Mouse (Mus musculus): Measurements from ENCODE around the gene Bicd1.

Bicd1 gene

GRCm38 (mm10) chr6:149567219-149567618 is 158.5 kb downstream of the Bicd1 start:
- no peak for DNase-seq (ENCODE audit: low read depth)

DNA sequence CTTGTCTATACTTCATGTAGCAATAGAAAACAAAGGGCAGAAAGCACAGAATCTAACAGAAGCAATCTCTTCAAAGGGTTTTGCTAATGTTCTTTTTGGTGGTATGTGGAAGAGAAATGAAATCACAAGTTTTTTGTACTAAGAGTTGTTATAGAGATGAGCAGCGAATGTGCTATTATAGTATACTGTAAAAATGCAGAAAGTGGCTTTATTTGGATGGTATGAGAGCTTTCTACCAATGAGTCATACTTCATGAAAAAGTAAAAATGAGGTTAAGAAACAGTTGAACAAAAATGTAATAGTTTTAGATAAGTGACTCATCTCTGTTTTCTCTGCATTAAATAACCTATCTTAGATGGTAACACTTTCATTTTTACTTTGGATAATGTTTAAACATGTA is 165.6 kb downstream of the Bicd1 start:
- DNase-seq (ENCODE audit: low read depth) = no peak

DNA sequence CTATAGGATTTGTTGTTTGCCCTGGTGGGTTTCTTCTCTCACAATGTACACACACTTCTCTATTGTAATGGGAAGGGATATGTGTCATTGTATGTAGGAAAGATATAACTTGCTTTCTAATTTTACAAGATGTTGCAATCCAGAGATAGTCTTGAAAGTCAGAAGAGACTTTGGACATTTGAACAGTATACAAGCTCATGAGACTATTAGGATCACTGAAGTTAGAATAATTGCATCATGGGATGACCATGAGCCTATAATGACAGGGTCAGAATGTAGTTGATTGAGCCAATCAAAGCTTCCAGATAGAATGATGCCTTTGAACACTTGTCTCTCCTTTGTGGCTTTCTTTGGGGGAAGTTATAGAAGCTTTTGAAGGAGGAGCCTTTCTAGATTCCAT is 171.4 kb downstream of the Bicd1 start:
- no peak for DNase-seq (ENCODE audit: low read depth)

- no peak for DNase-seq (ENCODE audit: low read depth)
Measured at GRCm38 (mm10) chr6:149585708-149586504, 177.2 kb downstream of the Bicd1 start.
